Mouse (Mus musculus) MN1 (cell line): ENCODE results near the gene Fem1a.
A peak's percentile ranks its signal among the peaks of the same experiment; 100 is the strongest.
"Not testable (repeated sequence)": the region's sequence is repeated elsewhere in the genome, so short reads cannot be mapped to it uniquely, and the experiment has no call there.

Source experiments
- DNase-seq: peaks from one replicate; pipeline ENCODE4 v3.0.0-alpha.2; 2016; ENCODE audit warnings: low spot score

Gene Fem1a

GRCm38 (mm10) chr17:56255863-56256238, 759 bp upstream of the Fem1a start:
- peak; percentile 100 for DNase-seq

- DNase-seq = no peak
These were observed 728 bp downstream of the Fem1a start for GRCm38 (mm10) chr17:56257181-56257894.

GRCm38 (mm10) chr17:56258269-56258668, 1.7 kb downstream of the Fem1a start:
- not testable (repeated sequence) for DNase-seq

- not testable (repeated sequence) for DNase-seq
These were observed 2.2 kb downstream of the Fem1a start for GRCm38 (mm10) chr17:56258812-56259211.

- no peak for DNase-seq
These were observed 2.9 kb downstream of the Fem1a start for GRCm38 (mm10) chr17:56259301-56260037.

- DNase-seq = peak; percentile 75
These were observed 4.6 kb downstream of the Fem1a start for GRCm38 (mm10) chr17:56261166-56261565.

GRCm38 (mm10) chr17:56262645-56263094, 6.1 kb downstream of the Fem1a start:
- no peak for DNase-seq

- DNase-seq = peak; percentile 87
These were observed 7.4 kb downstream of the Fem1a start for GRCm38 (mm10) chr17:56264020-56264419.

- no peak for DNase-seq
These were observed 8.4 kb downstream of the Fem1a start for GRCm38 (mm10) chr17:56265011-56265410.

GRCm38 (mm10) chr17:56265869-56266268, 9.3 kb downstream of the Fem1a start:
- DNase-seq = no peak

- DNase-seq = peak; percentile 77
These were observed 9.7 kb downstream of the Fem1a start for GRCm38 (mm10) chr17:56266271-56266670.

- DNase-seq = peak; percentile 70
These were observed 12.6 kb downstream of the Fem1a start for GRCm38 (mm10) chr17:56269153-56269630.

- DNase-seq = no peak
These were observed 13.1 kb downstream of the Fem1a start for GRCm38 (mm10) chr17:56269741-56270140.

- no peak for DNase-seq
These were observed 15.1 kb downstream of the Fem1a start for GRCm38 (mm10) chr17:56271609-56272253.

GRCm38 (mm10) chr17:56272644-56273043, 16.0 kb downstream of the Fem1a start:
- DNase-seq = no peak

GRCm38 (mm10) chr17:56273482-56273881, 16.9 kb downstream of the Fem1a start:
- no peak for DNase-seq

GRCm38 (mm10) chr17:56273986-56274385, 17.4 kb downstream of the Fem1a start:
- DNase-seq = no peak

GRCm38 (mm10) chr17:56275842-56276480, 19.4 kb downstream of the Fem1a start:
- peak; percentile 42 for DNase-seq

- DNase-seq = peak; percentile 96
These were observed 20.3 kb downstream of the Fem1a start, which contains the start of gene Ticam1 for GRCm38 (mm10) chr17:56276643-56277566. Gene Ticam1 (minus strand): TSS chr17:56276786.

- DNase-seq = no peak
These were observed 20.9 kb downstream of the Fem1a start for GRCm38 (mm10) chr17:56277567-56277893.

- no peak for DNase-seq
These were observed 21.7 kb downstream of the Fem1a start for GRCm38 (mm10) chr17:56278340-56278739.
